Mouse (Mus musculus) kidney, adult 10 weeks (tissue): ENCODE results near the gene Dpm1. TPM values are rescaled to one million over a fixed set of nuclear protein-coding genes. Genes with fewer than 3 reads are reported as not detected.

Experiments used
- polyA plus RNA-seq: library from polyadenylated mRNA; stranded (reverse); fragments of 350-450 nt; fragmentation: Illumina TruSeq; extraction: RNeasy Lipid Tissue Mini Kit (QIAGEN cat#74804); gene quantifications from one replicate; pipeline ENCODE4 v1.2.3, GENCODE M21; 2014; ENCODE audit warnings: low read depth, low replicate concordance

Gene Dpm1
- 211 TPM for polyA plus RNA-seq

DNA sequence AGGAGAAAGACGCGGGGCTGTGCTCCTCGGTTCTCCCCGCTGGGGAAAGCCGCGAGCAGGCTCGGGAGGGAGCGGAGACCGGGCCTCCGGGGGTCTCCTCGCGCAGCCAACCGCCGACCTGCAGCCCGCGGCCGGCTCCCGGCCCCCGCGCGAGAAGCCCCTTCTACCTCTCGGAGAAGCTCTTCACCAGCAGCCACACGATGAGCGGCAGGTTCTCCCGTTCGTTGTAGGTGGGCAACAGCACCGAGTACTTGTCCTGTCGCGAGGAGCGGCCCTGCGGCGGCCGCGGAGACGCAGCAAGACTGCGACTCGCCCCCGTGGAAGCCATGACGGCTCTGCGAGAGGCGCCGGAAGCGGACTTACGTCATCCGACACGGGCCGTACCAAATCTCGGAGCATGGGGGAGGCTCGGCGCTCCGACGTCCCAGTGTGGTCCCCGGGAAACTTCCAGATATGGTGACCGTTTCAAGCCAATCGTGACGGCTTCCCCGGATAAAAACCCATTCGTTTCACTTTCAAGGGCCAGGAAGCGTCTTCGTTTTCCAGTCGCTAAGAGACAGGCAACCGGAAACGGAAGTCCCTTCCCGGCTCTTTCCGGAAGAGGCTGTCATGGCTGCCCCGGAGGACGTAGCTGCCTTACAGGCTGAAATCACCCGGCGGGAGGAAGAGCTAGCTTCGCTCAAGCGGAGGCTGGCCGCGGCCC lies at the start of gene Dpm1, which contains the start of the genes Gm20716 and Mocs3:
Gene Dpm1, minus strand, starts transcription at position 566 of the 703 bp plus-strand sequence.
Gene Gm20716, minus strand, starts transcription at position 339 of the 703 bp plus-strand sequence.
Gene Mocs3, plus strand, starts transcription at position 597 of the 703 bp plus-strand sequence.

DNA sequence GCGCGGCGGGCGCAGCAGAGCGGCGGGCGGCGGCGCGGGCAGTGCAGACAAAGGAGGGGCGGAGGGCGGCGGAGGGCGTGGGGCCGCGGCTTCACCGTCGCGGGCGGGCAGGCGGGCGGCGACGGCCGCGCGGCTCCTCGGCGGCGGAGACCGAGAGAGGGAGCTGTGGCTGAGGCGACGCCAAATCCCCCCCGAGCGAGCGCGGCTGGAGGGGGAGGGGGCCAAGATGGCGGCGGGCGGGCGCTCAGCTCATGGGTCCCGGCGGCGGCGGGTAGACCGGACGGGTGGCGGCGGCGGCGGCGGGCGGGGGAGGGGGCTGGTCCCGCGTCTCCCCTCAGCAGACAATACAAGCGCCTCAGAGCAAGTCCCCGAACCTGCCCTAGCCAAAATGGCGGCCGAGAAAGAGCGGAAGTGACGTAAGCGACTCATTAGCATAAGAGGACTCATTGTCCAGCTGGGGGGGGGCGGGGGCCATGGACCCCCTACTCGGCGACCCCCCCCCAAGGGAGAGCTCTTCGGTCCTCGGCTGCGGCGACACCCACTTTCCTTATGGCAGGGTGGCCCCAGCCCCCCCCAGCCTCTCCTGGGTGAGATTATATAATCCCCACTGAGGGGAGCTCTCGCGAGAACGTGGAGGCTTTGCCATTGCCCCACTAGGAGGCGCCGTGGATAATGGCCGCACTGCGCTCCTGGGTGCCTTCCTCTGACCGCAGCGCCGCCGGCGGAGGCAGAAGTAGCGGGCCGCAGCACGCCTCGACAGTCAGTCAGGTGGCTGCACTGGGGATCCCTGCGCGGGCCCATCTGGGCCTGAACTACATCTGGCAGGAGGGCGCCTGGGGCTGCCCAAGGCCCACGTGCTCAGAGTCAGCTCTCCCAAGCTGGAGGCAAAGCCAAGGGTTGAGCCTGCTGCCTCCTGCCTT lies 23.4 kb downstream of the Dpm1 start, which contains the start of gene Adnp:
Gene Adnp, minus strand, starts transcription at position 388 of the 920 bp plus-strand sequence.

Other genes with a start within 250 kb of the Dpm1 start
- not detected for gene Ripor3, start 220.0 kb downstream of the Dpm1 start, polyA plus RNA-seq
- 20.0 TPM for gene Pard6b, start 149.6 kb downstream of the Dpm1 start, polyA plus RNA-seq
- gene Adnp, start 23.5 kb downstream of the Dpm1 start, polyA plus RNA-seq: 9.2 TPM
- gene Gm20716, start 227 bp downstream of the Dpm1 start, polyA plus RNA-seq: 80.6 TPM
- 1.8 TPM for gene Mocs3, start within 50 bp of the Dpm1 start, polyA plus RNA-seq
- gene Kcng1, start 51.1 kb upstream of the Dpm1 start, polyA plus RNA-seq: 0.16 TPM